Mouse (Mus musculus): ENCODE results near the gene Rora. TPM values are rescaled to one million over a fixed set of nuclear protein-coding genes. Genes with fewer than 3 reads are reported as not detected.

Rora gene
- polyA plus RNA-seq, 1 experiment from 2014 or later: 7.5 TPM

DNA sequence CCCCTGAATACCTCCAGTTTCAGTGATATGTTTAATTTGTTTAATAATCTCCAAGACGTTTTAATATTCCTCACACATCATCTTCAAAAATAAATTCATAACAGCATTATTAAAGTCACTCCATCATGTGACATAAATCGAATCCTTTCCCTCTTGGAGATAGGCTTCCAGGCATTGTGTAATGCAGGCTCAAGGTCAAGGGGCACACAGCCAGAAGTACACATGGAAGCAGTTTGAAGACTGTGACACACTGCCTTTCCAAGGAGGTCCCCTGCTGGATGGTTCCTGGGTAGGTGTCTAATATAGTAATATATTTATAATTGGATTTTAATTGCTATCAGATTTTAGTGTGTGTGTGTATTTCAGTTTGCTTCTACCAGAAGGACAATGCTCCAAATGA, 103.4 kb downstream of the Rora start:
- Histone ChIP-seq H3K9me3 (ENCODE audit: control insufficient read depth, low read length) (no peaks in the 10 kb centered on the region), H3K4me2 (replicated peaks; ENCODE audit: low read depth) (no peak overlapping the region), H3K36me3 (ENCODE audit: control insufficient read depth, insufficient read depth, low read length) (no peaks in the 10 kb centered on the region), H3K27ac (replicated peaks) (no peak overlapping the region), H3K27me3 (ENCODE audit: control insufficient read depth, insufficient read depth, low read length) (no peaks in the 10 kb centered on the region), H3K4me3 (ENCODE audit: low read depth, low read length) (no peak overlapping the region), H3K4me1 (replicated peaks; ENCODE audit: control insufficient read depth, insufficient read depth) (no peaks in the 10 kb centered on the region), H3K9ac (ENCODE audit: low read length) (no peak overlapping the region)
- WGBS: 26% methylated on average over 2 of the region's 2 CpGs
- DNase-seq (ENCODE audit: low spot score) (no peak), ATAC-seq (ENCODE audit: low FRiP score, low TSS enrichment) (no peak)
- TF ChIP-seq EP300 (optimal IDR thresholded peaks at IDR 0.05) (no peak), CTCF (IDR thresholded peaks at IDR 0.05; ENCODE audit: low read depth) (no peak)

DNA sequence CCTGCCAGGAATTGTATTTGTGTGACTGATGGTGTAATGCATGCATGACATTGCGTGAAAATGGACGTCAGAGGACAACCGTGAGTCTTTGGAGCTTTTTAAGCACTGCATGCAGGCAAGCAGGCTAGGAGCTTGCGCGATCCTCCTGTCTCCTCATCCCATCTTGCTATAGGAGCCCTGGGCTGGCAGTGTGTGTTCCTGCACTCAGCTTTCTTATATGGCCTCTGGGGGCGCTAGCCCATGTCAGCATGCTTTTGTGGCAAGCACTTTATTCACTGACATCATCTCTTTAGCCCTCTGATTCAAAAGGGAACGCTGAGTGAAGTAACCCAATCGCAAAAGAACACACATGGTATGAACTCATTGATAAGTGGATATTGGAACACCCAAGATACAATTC, 105.7 kb downstream of the Rora start:
- TF ChIP-seq CTCF (IDR thresholded peaks at IDR 0.05; ENCODE audit: low read depth): peak; percentile 61
- TF ChIP-seq EP300 (optimal IDR thresholded peaks at IDR 0.05): no peak
- WGBS: 79% methylated on average over 8 of the region's 8 CpGs
- no peak overlapping the region for H3K4me3 ChIP-seq (ENCODE audit: low read depth, low read length)
- no peaks in the 10 kb centered on the region for H3K4me1 ChIP-seq (replicated peaks; ENCODE audit: control insufficient read depth, insufficient read depth)
- H3K9ac ChIP-seq (ENCODE audit: low read length): no peak overlapping the region
- no peak for DNase-seq (ENCODE audit: low spot score)
- no peaks in the 10 kb centered on the region for H3K27me3 ChIP-seq (ENCODE audit: control insufficient read depth, insufficient read depth, low read length)
- H3K9me3 ChIP-seq (ENCODE audit: control insufficient read depth, low read length): no peaks in the 10 kb centered on the region
- ATAC-seq (ENCODE audit: low FRiP score, low TSS enrichment): no peak
- H3K36me3 ChIP-seq (ENCODE audit: control insufficient read depth, insufficient read depth, low read length): no peaks in the 10 kb centered on the region
- no peak overlapping the region for H3K4me2 ChIP-seq (replicated peaks; ENCODE audit: low read depth)
- H3K27ac ChIP-seq (replicated peaks): no peak overlapping the region

- Histone ChIP-seq H3K36me3 (ENCODE audit: control insufficient read depth, insufficient read depth, low read length) (no peaks in the 10 kb centered on the region), H3K27me3 (ENCODE audit: control insufficient read depth, insufficient read depth, low read length) (no peaks in the 10 kb centered on the region), H3K4me3 (ENCODE audit: low read depth, low read length) (no peak overlapping the region), H3K9me3 (ENCODE audit: control insufficient read depth, low read length) (no peaks in the 10 kb centered on the region), H3K4me2 (replicated peaks; ENCODE audit: low read depth) (no peak overlapping the region), H3K4me1 (replicated peaks; ENCODE audit: control insufficient read depth, insufficient read depth) (no peaks in the 10 kb centered on the region), H3K9ac (ENCODE audit: low read length) (no peak overlapping the region), H3K27ac (replicated peaks) (no peak overlapping the region)
- ATAC-seq (ENCODE audit: low FRiP score, low TSS enrichment) (no peak), DNase-seq (ENCODE audit: low spot score) (no peak)
- 81% methylated on average over 4 of the region's 4 CpGs for WGBS
- no peak for TF ChIP-seq EP300 (optimal IDR thresholded peaks at IDR 0.05)
These were observed 106.7 kb downstream of the Rora start for GRCm38 (mm10) chr9:68760329-68760728.

DNA sequence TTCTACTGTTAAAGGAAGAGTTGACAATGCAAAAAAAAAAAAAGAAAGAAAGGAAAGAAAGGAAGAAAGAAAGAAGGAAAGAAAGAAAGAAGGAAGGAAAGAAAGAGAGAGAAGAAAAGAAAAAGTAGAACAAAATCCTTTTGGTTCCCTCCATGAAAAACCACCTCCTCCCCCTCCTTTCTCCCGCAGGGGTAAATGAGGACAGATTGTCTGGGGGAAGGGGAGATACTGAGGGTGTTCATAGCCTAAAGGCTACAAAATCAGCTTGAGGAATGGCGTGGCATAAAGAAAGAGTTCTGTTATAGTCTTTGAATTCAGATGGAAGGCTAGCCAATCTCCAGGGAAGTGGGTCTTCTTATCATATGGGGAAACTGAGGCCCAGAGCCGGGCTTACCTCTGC, 107.3 kb downstream of the Rora start:
- H3K27me3 ChIP-seq (ENCODE audit: control insufficient read depth, insufficient read depth, low read length): no peaks in the 10 kb centered on the region
- ATAC-seq (ENCODE audit: low FRiP score, low TSS enrichment): no peak
- WGBS: 82% methylated on average over 3 of the region's 3 CpGs
- H3K4me3 ChIP-seq (ENCODE audit: low read depth, low read length): no peak overlapping the region
- no peak for DNase-seq (ENCODE audit: low spot score)
- TF ChIP-seq EP300 (optimal IDR thresholded peaks at IDR 0.05): no peak
- no peak for TF ChIP-seq CTCF (IDR thresholded peaks at IDR 0.05; ENCODE audit: low read depth)
- H3K4me2 ChIP-seq (replicated peaks; ENCODE audit: low read depth): no peak overlapping the region
- H3K9me3 ChIP-seq (ENCODE audit: control insufficient read depth, low read length): no peaks in the 10 kb centered on the region
- H3K4me1 ChIP-seq (replicated peaks; ENCODE audit: control insufficient read depth, insufficient read depth): no peaks in the 10 kb centered on the region
- H3K9ac ChIP-seq (ENCODE audit: low read length): no peak overlapping the region
- H3K27ac ChIP-seq (replicated peaks): no peak overlapping the region
- H3K36me3 ChIP-seq (ENCODE audit: control insufficient read depth, insufficient read depth, low read length): no peaks in the 10 kb centered on the region

GRCm38 (mm10) chr9:68761672-68762071, 108.1 kb downstream of the Rora start:
- WGBS: 47% methylated on average over 7 of the region's 7 CpGs
- H3K9ac ChIP-seq (ENCODE audit: low read length): no peak overlapping the region
- ATAC-seq (ENCODE audit: low FRiP score, low TSS enrichment) (no peak), DNase-seq (ENCODE audit: low spot score) (no peak)
- no peak for TF ChIP-seq EP300 (optimal IDR thresholded peaks at IDR 0.05)
- no peak for TF ChIP-seq CTCF (IDR thresholded peaks at IDR 0.05; ENCODE audit: low read depth)
- H3K4me2 ChIP-seq (replicated peaks; ENCODE audit: low read depth): no peak overlapping the region
- no peaks in the 10 kb centered on the region for H3K4me1 ChIP-seq (replicated peaks; ENCODE audit: control insufficient read depth, insufficient read depth)
- H3K36me3 ChIP-seq (ENCODE audit: control insufficient read depth, insufficient read depth, low read length): no peaks in the 10 kb centered on the region
- H3K27ac ChIP-seq (replicated peaks): no peak overlapping the region
- no peaks in the 10 kb centered on the region for H3K27me3 ChIP-seq (ENCODE audit: control insufficient read depth, insufficient read depth, low read length)
- H3K4me3 ChIP-seq (ENCODE audit: low read depth, low read length): no peak overlapping the region
- H3K9me3 ChIP-seq (ENCODE audit: control insufficient read depth, low read length): no peaks in the 10 kb centered on the region

DNA sequence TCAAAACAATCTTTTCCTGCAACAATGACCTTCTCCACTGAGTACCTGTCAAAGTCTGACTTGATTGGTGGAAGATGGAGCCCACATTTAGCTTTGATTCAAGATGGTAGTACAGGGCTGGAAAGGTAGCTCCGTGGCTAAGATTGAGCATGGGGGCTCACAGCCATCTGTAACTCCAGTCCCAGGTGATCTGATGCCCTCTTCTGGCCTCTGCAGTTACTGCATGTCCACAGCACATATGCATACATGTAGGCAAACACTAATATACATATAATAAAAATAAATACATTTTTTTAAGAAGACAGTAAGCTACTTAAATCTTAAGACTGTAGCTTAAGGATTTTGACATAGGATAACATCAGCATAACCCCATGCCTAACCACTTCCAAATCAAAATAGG, 112.0 kb downstream of the Rora start:
- Histone ChIP-seq H3K27ac (replicated peaks) (no peak overlapping the region), H3K9me3 (ENCODE audit: control insufficient read depth, low read length) (no peaks in the 10 kb centered on the region), H3K36me3 (ENCODE audit: control insufficient read depth, insufficient read depth, low read length) (no peaks in the 10 kb centered on the region), H3K4me3 (ENCODE audit: low read depth, low read length) (no peak overlapping the region), H3K9ac (ENCODE audit: low read length) (no peak overlapping the region), H3K4me2 (replicated peaks; ENCODE audit: low read depth) (no peak overlapping the region), H3K27me3 (ENCODE audit: control insufficient read depth, insufficient read depth, low read length) (no peaks in the 10 kb centered on the region), H3K4me1 (replicated peaks; ENCODE audit: control insufficient read depth, insufficient read depth) (no peaks in the 10 kb centered on the region)
- TF ChIP-seq EP300 (optimal IDR thresholded peaks at IDR 0.05): no peak
- peak; percentile 50 for TF ChIP-seq CTCF (IDR thresholded peaks at IDR 0.05; ENCODE audit: low read depth)
- WGBS: 75% methylated on average over 1 of the region's 1 CpGs
- DNase-seq (ENCODE audit: low spot score) (no peak), ATAC-seq (ENCODE audit: low FRiP score, low TSS enrichment) (no peak)

Measured in stomach, postnatal 0 days (tissue).